Mouse (Mus musculus) megakaryocyte, embryonic 14.5 days (primary cell): ENCODE measurements at regions not wholly inside any gene's neighbourhood (a gene's known extent, or its start where the extent isn't known, plus 50 kb on each side); places are given as distances from the start of the nearest gene placed in this dataset.

Experiments
- FLI1 ChIP-seq: IDR thresholded peaks from 2 replicates; pipeline ENCODE4 v1.6.1; 2012; ENCODE audit warnings: low read length, inconsistent platforms, mixed read lengths
- GATA1 ChIP-seq: IDR thresholded peaks from 3 replicates; pipeline ENCODE4 v1.6.1; 2012; ENCODE audit warnings: mixed read lengths, low read length, inconsistent platforms, borderline replicate concordance

DNA sequence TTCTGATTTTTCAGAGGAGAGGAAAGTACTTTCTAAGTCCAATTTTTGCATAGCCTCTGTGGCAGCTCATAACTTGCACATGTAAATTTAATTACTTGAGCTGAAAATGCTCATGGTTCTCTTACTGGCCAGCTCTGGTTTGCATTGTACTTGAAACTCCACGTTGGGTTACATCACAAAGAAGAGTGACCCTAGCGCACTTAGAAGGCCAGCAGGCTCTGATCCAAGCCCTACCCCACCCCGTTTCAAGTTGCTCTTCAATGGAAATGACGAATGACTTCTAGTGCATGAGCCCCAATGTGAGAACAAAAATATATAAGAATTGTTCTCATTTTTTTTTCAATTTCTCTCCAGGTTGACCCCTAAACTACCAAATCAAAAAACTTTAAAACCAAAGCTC, 454.1 kb upstream of the Gm765 start:
- TF ChIP-seq GATA1 (no peak), FLI1 (no peak)
